Mouse (Mus musculus) kidney, embryonic 16.5 days (tissue): Measurements from ENCODE around the gene Cspg4. TPM values are rescaled to one million over a fixed set of nuclear protein-coding genes. Genes with fewer than 3 reads are reported as not detected.
A peak's percentile ranks its signal among the peaks of the same experiment; 100 is the strongest.

ENCODE experiments used
- ATAC-seq: fragments of 200-750 bp; cut with Nextera tagmentation; 2 replicates; pipeline ENCODE4 v1.8.0; 2017; ENCODE audit warnings: moderate TSS enrichment; ENCODE audit not compliant: low FRiP score, low TSS enrichment
- H3K27ac ChIP-seq: fragments of 300-500 bp; sonication (generic); 2 replicates; pipeline ENCODE4 v1.5.1; 2014; ENCODE audit warnings: low read length
- H3K27me3 ChIP-seq: fragments of 300-500 bp; sonication (generic); 2 replicates; pipeline ENCODE4 v1.6.1; 2014; ENCODE audit warnings: low read length, control low read depth, mixed read lengths; ENCODE audit not compliant: insufficient read depth
- H3K36me3 ChIP-seq: fragments of 300-500 bp; sonication (generic); 2 replicates; pipeline ENCODE4 v1.6.1; 2014; ENCODE audit warnings: low read length, control low read depth, mixed read lengths; ENCODE audit not compliant: insufficient read depth
- H3K4me1 ChIP-seq: fragments of 300-500 bp; sonication (generic); 2 replicates; pipeline ENCODE4 v1.6.1; 2014; ENCODE audit warnings: low read length, control low read depth, mixed read lengths; ENCODE audit not compliant: insufficient read depth
- H3K4me2 ChIP-seq: fragments of 300-500 bp; sonication (generic); replicated peaks from 2 replicates; pipeline ENCODE4 v1.6.1; 2014; ENCODE audit warnings: low read depth, low read length
- H3K4me3 ChIP-seq: fragments of 300-500 bp; sonication (generic); 2 replicates; pipeline ENCODE4 v1.5.1; 2014; ENCODE audit warnings: mild to moderate bottlenecking, low read length
- H3K9ac ChIP-seq: fragments of 300-500 bp; sonication (generic); replicated peaks from 2 replicates; pipeline ENCODE4 v1.6.1; 2014; ENCODE audit warnings: low read length
- H3K9me3 ChIP-seq: fragments of 300-500 bp; sonication (generic); 2 replicates; pipeline ENCODE4 v1.6.1; 2016; ENCODE audit warnings: low read length, control low read depth
- WGBS: fragments of 180-500 bp; shearing (Covaris S2); extraction: QIAGEN DNeasy Blood & Tissue Kit; methylation state at CpG from one replicate; pipeline ENCODE4 v1.1.7; 2014; 5-methylcytosine and 5-hydroxymethylcytosine counted together
- polyA plus RNA-seq: library from polyadenylated mRNA; unstranded; fragments of >200 nt; fragmentation: Nextera tagmentation; extraction: Ambion mirVana; gene quantifications from 2 replicates; pipeline ENCODE4 v1.2.1, GENCODE M21; 2015

Cspg4 gene
- polyA plus RNA-seq, 1 experiment from 2014 or later: 32.6 TPM

GRCm38 (mm10) chr9:56841864-56842263 lies 23.0 kb upstream of the Cspg4 start:
- peak overlapping the region; percentile 57; the same call in 1 of the 2 replicates for H3K27ac ChIP-seq
- no peak overlapping the region for H3K4me3 ChIP-seq
- H3K36me3 ChIP-seq: no peaks in the 10 kb centered on the region
- no peak; the same call in 1 of the 2 replicates for ATAC-seq
- H3K4me2 ChIP-seq: 0 out of 2 replicates have a peak overlapping the region, but pooled peaks have one; percentile 1
- no peaks in the 10 kb centered on the region for H3K9me3 ChIP-seq
- H3K27me3 ChIP-seq: no peaks in the 10 kb centered on the region
- peaks cover 28% of the 10 kb centered on the region for H3K4me1 ChIP-seq
- H3K9ac ChIP-seq: no peak overlapping the region

- H3K9ac ChIP-seq: no peak overlapping the region; the same call in 1 of the 2 replicates
- H3K4me2 ChIP-seq: 0 out of 2 replicates have a peak overlapping the region, but pooled peaks have one; percentile 1
- no peaks in the 10 kb centered on the region for H3K27me3 ChIP-seq
- ATAC-seq: peak; percentile 83
- 3% methylated on average over 3 of the region's 3 CpGs for WGBS
- no peaks in the 10 kb centered on the region for H3K36me3 ChIP-seq
- peak overlapping the region; percentile 57; the same call in 1 of the 2 replicates for H3K27ac ChIP-seq
- H3K4me1 ChIP-seq: peaks cover 28% of the 10 kb centered on the region
- no peaks in the 10 kb centered on the region for H3K9me3 ChIP-seq
- H3K4me3 ChIP-seq: no peak overlapping the region
These were observed 22.5 kb upstream of the Cspg4 start for GRCm38 (mm10) chr9:56842303-56842719.

- Histone ChIP-seq H3K9me3 (no peaks in the 10 kb centered on the region), H3K4me1 (peaks cover 28% of the 10 kb centered on the region), H3K36me3 (no peaks in the 10 kb centered on the region), H3K9ac (no peak overlapping the region), H3K27me3 (no peaks in the 10 kb centered on the region), H3K4me2 (no peak overlapping the region), H3K27ac (no peak overlapping the region), H3K4me3 (no peak overlapping the region)
- WGBS: 22% methylated on average over 7 of the region's 7 CpGs
- no peak for ATAC-seq
These were observed 21.1 kb upstream of the Cspg4 start for GRCm38 (mm10) chr9:56843679-56844188.

- WGBS: 50% methylated on average over 8 of the region's 8 CpGs
- no peak overlapping the region for H3K27ac ChIP-seq
- H3K4me1 ChIP-seq: peaks cover 26% of the 10 kb centered on the region
- H3K9me3 ChIP-seq: no peaks in the 10 kb centered on the region
- H3K4me2 ChIP-seq: no peak overlapping the region
- no peaks in the 10 kb centered on the region for H3K27me3 ChIP-seq
- ATAC-seq: no peak
- no peaks in the 10 kb centered on the region for H3K36me3 ChIP-seq
- no peak overlapping the region for H3K4me3 ChIP-seq
- H3K9ac ChIP-seq: no peak overlapping the region
These were observed 20.2 kb upstream of the Cspg4 start for GRCm38 (mm10) chr9:56844644-56845043.

DNA sequence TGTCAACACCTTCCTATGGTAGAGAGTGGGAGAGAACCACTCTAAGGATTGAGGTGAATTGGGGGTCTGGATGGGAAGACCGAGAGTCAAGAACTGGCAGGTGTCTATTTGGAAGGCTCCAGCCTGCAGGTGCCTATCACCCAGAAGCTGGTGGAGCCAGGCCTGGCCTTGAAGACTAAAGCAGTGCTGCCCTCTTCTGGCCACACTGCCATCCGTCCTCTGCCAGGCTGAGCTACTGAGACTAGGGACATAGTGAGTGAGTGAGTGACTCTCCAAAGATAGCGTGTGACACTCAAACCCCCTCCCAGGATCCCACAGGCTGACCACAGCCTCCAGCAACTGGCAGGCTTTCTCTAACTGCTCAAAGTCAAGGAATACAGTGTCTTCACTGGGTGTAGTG lies 17.3 kb upstream of the Cspg4 start:
- WGBS: 18% methylated on average over 3 of the region's 3 CpGs

DNA sequence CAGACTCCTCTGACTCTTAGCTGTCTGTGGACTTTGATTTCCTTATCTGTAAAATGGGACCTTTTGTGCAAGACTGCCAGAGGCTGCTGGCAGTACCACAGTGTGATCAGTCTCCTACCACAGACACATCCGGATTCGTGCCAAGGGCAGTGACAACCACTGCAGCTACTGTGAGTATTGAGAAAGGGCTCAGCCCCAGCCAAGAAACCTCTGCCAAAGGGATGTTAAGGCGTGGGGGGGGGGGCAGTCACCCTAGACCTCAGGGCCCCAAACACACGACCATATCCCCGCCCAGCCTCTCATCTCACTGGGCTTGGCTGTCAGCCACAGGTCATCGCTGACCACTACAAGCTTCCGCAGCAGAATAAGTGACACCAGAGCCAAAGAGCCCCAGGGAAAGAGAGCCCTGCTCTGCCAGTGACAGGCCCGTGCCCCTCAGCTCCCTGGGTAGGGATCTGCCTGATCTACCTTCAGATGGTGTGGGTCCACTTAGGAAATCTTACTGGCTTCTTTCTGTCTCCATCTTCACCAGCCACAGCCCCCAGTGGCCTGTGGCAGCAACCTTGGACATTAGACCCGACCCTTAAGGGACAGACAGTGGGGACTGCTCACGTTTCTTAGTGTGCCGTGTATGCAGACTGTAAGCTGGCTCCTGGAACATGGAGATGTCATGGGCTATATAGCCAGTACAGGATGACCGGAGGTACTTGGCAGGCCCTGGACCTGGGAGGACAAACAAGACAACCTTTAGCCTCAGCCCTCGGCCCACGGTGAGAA lies 14.5 kb upstream of the Cspg4 start:
- no peak for ATAC-seq
- Histone ChIP-seq H3K27ac (no peak overlapping the region), H3K27me3 (no peaks in the 10 kb centered on the region), H3K9me3 (no peaks in the 10 kb centered on the region), H3K4me1 (peaks cover 7% of the 10 kb centered on the region; the same call in 1 of the 2 replicates), H3K36me3 (no peaks in the 10 kb centered on the region), H3K4me2 (no peak overlapping the region), H3K9ac (no peak overlapping the region), H3K4me3 (no peak overlapping the region)
- WGBS: 68% methylated on average over 14 of the region's 14 CpGs

More for the DNA sequence above, 17.3 kb upstream of the Cspg4 start:
- no peak overlapping the region for H3K9ac ChIP-seq
- ATAC-seq: no peak
- no peaks in the 10 kb centered on the region for H3K9me3 ChIP-seq
- no peak overlapping the region for H3K4me2 ChIP-seq
- no peaks in the 10 kb centered on the region for H3K27me3 ChIP-seq
- H3K4me3 ChIP-seq: no peak overlapping the region
- H3K4me1 ChIP-seq: peaks cover 18% of the 10 kb centered on the region
- no peaks in the 10 kb centered on the region for H3K36me3 ChIP-seq
- H3K27ac ChIP-seq: no peak overlapping the region

DNA sequence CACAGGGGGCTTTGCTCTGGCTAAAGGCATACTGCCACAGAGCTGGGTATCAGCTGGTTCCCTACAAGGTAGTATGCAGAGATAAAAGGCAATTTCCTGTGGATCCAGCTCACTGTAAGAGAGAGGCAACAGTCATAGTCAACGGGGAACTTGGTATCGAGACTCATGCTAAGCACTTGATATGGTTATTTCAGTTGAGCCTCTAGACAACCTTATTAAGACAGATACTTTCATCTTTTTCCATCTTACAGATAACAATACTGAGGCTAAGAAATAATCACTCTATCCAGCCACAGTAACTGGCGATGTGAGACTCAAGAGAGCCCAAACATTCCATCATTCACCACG lies 14.0 kb upstream of the Cspg4 start:
- Histone ChIP-seq H3K4me1 (peaks cover 7% of the 10 kb centered on the region; the same call in 1 of the 2 replicates), H3K4me3 (no peak overlapping the region), H3K9me3 (no peaks in the 10 kb centered on the region), H3K27ac (no peak overlapping the region), H3K9ac (no peak overlapping the region), H3K36me3 (no peaks in the 10 kb centered on the region), H3K27me3 (no peaks in the 10 kb centered on the region), H3K4me2 (no peak overlapping the region)
- 81% methylated on average over 4 of the region's 4 CpGs for WGBS
- no peak for ATAC-seq

DNA sequence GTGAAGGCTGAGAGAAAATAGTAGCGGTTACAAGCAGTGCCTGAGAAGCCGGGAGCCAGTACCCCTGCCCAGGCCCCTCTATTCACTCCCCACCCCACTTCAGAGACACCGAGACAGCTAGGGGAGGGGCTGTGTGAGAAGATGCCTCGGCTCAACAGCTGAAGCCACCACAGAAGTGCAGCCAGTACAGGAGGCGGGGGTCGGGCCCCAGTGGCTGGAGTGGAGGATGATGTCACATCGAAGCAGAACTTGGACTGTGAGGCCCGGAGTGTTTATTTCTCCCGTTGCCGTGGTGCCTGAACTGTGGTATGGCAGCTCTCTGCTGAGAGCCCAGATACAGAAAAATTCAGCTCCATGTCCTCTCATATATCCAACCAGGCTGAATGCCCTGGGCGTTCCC lies 13.1 kb upstream of the Cspg4 start:
- no peaks in the 10 kb centered on the region for H3K36me3 ChIP-seq
- no peaks in the 10 kb centered on the region for H3K9me3 ChIP-seq
- WGBS: 30% methylated on average over 11 of the region's 11 CpGs
- peak overlapping the region; percentile 25; the same call in 1 of the 2 replicates for H3K9ac ChIP-seq
- peaks cover 7% of the 10 kb centered on the region; the same call in 1 of the 2 replicates for H3K4me1 ChIP-seq
- ATAC-seq: peak; percentile 59
- no peaks in the 10 kb centered on the region for H3K27me3 ChIP-seq
- no peak overlapping the region for H3K4me3 ChIP-seq
- H3K4me2 ChIP-seq: no peak overlapping the region
- no peak overlapping the region for H3K27ac ChIP-seq

GRCm38 (mm10) chr9:56857463-56857862 lies 7.4 kb upstream of the Cspg4 start:
- Histone ChIP-seq H3K36me3 (no peaks in the 10 kb centered on the region), H3K9ac (no peak overlapping the region), H3K9me3 (no peaks in the 10 kb centered on the region), H3K27me3 (peaks cover 2% of the 10 kb centered on the region; the same call in 1 of the 2 replicates), H3K27ac (no peak overlapping the region), H3K4me1 (peaks cover 11% of the 10 kb centered on the region; the same call in 1 of the 2 replicates), H3K4me2 (no peak overlapping the region), H3K4me3 (no peak overlapping the region)
- no peak for ATAC-seq
- WGBS: 35% methylated on average over 3 of the region's 3 CpGs

DNA sequence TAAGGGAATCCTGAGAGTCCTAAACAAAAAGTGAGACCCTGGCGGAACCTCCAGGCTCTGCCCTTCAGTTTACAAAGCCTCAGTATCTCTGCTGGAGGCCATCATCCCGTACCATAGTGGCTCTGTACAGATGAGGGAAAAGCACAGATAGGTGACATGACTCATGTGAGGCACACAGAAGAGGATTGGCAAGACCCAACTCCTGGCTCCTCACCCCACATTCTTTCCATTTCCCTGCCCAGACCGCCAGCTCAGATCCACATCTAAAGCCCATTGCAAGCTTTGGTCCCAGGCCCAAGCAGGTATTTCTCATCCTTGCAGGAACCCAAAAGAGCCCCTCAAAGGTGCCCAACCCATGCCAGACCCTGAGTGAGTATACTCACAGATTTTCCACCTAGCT lies 4.8 kb upstream of the Cspg4 start:
- Histone ChIP-seq H3K4me1 (peaks cover 35% of the 10 kb centered on the region), H3K4me3 (no peak overlapping the region), H3K4me2 (no peak overlapping the region), H3K9ac (no peak overlapping the region), H3K9me3 (no peaks in the 10 kb centered on the region), H3K36me3 (no peaks in the 10 kb centered on the region), H3K27ac (no peak overlapping the region), H3K27me3 (peaks cover 2% of the 10 kb centered on the region; the same call in 1 of the 2 replicates)
- WGBS: 85% methylated on average over 3 of the region's 3 CpGs
- ATAC-seq: no peak
